Mouse (Mus musculus) C2C12 (cell line): ENCODE data around the gene Crygn.

Experiments
- CTCF ChIP-seq: IDR thresholded peaks from one replicate; pipeline ENCODE4 v1.5.1; 2011; ENCODE audit not compliant: control insufficient read depth, insufficient read depth, insufficient read length
- FOSL1 ChIP-seq: IDR thresholded peaks from one replicate; pipeline ENCODE4 v1.8.0; 2011; ENCODE audit warnings: mild to moderate bottlenecking, low read length; ENCODE audit not compliant: poor library complexity, insufficient read depth, severe bottlenecking
- MAX ChIP-seq: IDR thresholded peaks from one replicate; pipeline ENCODE4 v1.6.1; 2011; ENCODE audit warnings: mild to moderate bottlenecking, control low read depth

GRCm38 (mm10) chr5:24801841-24802624, 44.2 kb upstream of the Crygn start:
- TF ChIP-seq CTCF (no peak), MAX (no peak), FOSL1 (no peak)
